Mouse (Mus musculus) kidney, adult 11 months (tissue): ENCODE measurements at regions not wholly inside any gene's neighbourhood (a gene's known extent, or its start where the extent isn't known, plus 50 kb on each side); places are given as distances from the start of the nearest gene placed in this dataset.

Source experiments
- DNase-seq: peaks from one replicate; pipeline ENCODE4 v3.0.0; 2022

GRCm38 (mm10) chrX:17818325-17818724, 246.2 kb upstream of the Fundc1 start:
- no peak for DNase-seq

GRCm38 (mm10) chrX:17817651-17818050, 245.5 kb upstream of the Fundc1 start:
- DNase-seq, result no peak

GRCm38 (mm10) chrX:17788048-17788447, 215.9 kb upstream of the Fundc1 start:
- DNase-seq, result peak; percentile 20

- DNase-seq, result no peak
Measured at GRCm38 (mm10) chrX:17775886-17776285, 203.8 kb upstream of the Fundc1 start.

- no peak for DNase-seq
Measured at GRCm38 (mm10) chrX:17752823-17753222, 180.7 kb upstream of the Fundc1 start.

GRCm38 (mm10) chrX:17751466-17751865, 179.3 kb upstream of the Fundc1 start:
- DNase-seq, result no peak

- DNase-seq, result no peak
Measured at GRCm38 (mm10) chrX:17730233-17730632, 158.1 kb upstream of the Fundc1 start.

- DNase-seq, result no peak
Measured at GRCm38 (mm10) chrX:17725780-17726220, 153.7 kb upstream of the Fundc1 start.

- no peak for DNase-seq
Measured at GRCm38 (mm10) chrX:17724990-17725779, 153.1 kb upstream of the Fundc1 start.

- no peak for DNase-seq
Measured at GRCm38 (mm10) chrX:17724398-17724797, 152.3 kb upstream of the Fundc1 start.

- DNase-seq, result peak; percentile 13
Measured at GRCm38 (mm10) chrX:17721866-17722625, 149.9 kb upstream of the Fundc1 start.

GRCm38 (mm10) chrX:17714534-17714933, 142.4 kb upstream of the Fundc1 start:
- no peak for DNase-seq

GRCm38 (mm10) chrX:17712919-17713318, 140.8 kb upstream of the Fundc1 start:
- DNase-seq, result no peak

GRCm38 (mm10) chrX:17712475-17712874, 140.3 kb upstream of the Fundc1 start:
- DNase-seq, result no peak
